Mouse (Mus musculus): ENCODE data around the gene Katnbl1. TPM values are rescaled to one million over a fixed set of nuclear protein-coding genes. Genes with fewer than 3 reads are reported as not detected.

Gene Katnbl1
- polyA plus RNA-seq (2016; fragmentation: Nextera tagmentation; extraction: Ambion mirVana): 43.5 and 44.2 TPM in 2 replicates

DNA sequence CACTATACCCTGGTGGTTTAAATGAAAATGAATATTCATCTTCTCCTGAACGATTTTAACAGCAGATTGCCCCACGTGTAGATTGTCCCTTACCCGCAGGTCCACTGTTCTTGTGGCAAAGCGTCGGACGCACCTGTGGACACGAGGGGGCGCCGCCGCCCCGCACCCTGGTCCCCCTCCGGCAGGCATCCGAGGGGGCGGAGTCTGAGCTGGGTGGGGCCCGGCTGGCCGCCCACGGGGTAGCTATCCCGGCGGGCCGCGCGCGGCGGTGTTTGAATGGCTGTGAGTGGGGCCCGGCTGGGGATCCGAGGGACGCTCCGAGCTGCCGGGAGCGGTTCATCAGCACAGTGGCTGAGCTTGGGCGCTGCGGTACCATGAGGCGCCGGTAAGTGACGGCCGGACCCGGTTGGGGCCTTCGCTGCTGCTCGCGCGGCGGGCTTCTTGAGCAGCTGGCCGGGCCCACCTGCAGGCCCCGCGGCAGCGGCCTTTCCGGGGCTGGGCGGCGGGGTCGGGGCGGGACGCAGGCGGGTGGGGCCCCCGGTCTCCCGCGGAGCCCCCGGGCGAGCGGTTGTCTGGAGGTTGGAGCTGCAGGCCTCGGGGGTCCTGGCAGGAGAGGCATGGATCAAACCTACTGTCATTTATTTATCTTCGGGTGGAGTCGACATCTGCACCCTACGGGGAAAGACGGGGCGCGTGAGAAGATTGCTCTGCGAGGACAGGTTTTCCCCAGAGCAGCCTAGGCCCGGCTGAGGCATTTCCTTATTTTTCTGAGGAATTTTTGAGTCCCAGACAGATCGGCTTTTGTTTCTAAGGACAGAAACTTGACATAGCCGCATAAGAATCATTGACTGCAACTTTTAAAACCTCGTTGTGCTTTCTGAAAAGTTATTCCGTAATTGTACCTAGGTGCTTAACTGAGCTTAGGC, at the start of gene Katnbl1:
Gene Katnbl1, plus strand, starts transcription at position 239 of the 926 bp plus-strand sequence.
- H3K27me3 ChIP-seq: 0 out of 2 replicates have a peak, but pooled peaks cover 3% of the 10 kb centered on the region
- whole genome bisulfite sequencing: under 1% methylated on average over 72 of the region's 72 CpGs
- peak; percentile 100 for ATAC-seq (ENCODE audit: low FRiP score, low read depth)
- peak within 1 kb of the TSS; percentile 61 for H3K4me2 ChIP-seq (replicated peaks)
- no peaks in the 10 kb centered on the region for H3K9me3 ChIP-seq
- peaks cover 11% of the 10 kb centered on the region for H3K4me1 ChIP-seq
- H3K9ac ChIP-seq (replicated peaks): peak within 1 kb of the TSS; percentile 95
- H3K27ac ChIP-seq (replicated peaks): peak within 1 kb of the TSS; percentile 87
- H3K4me3 ChIP-seq: peak within 1 kb of the TSS; percentile 95
- no peaks in the 10 kb centered on the region for H3K36me3 ChIP-seq

DNA sequence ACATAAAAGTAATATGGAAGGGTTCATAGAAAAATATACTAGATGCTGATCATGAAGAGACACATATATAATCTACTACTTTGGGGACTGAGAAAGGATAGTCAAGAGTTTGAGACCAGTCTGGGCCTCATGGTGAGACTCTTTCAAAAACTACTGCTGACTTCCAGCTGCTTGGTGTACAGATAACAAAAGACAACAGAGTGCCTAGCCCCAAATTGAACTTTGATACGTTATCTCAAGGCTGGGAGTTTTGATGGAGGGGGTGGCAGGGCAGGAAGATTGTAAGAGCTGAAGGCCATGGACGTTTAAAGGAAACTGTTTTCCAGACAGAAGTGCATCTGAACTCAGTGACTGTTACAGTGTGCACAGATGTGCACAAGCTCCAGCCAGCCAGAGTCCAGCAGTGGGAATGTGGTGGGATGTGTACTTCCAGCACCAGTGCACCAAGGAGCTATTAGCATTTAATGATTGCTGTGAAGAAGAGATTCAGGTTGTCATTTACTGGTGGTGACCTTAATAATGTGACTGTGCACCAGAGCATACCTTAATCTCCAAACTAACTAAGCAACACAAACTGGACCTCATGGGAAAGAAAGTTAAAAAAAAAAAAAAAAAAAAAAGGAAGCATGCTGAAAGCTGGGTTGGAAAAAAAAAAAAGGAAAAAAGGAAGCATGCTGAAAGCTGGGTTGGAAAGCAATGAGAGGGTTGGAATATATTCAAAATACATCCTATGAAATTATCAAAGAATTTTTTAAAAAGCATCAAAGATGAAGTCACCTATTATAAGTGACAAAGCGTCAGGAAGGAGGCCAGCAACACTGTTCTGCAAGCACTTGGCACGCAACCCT, 46.7 kb upstream of the Katnbl1 start:
- no peak for ATAC-seq (ENCODE audit: low FRiP score, low read depth)
- Histone ChIP-seq H3K36me3 (peaks cover 17% of the 10 kb centered on the region; the same call in 1 of the 2 replicates), H3K9ac (replicated peaks) (no peak overlapping the region), H3K9me3 (no peaks in the 10 kb centered on the region), H3K4me2 (replicated peaks) (no peak overlapping the region), H3K4me1 (no peaks in the 10 kb centered on the region), H3K27me3 (no peaks in the 10 kb centered on the region), H3K27ac (replicated peaks) (no peak overlapping the region), H3K4me3 (no peak overlapping the region)
- 79% methylated on average over 4 of the region's 4 CpGs for WGBS

GRCm38 (mm10) chr2:112337211-112337610, 41.8 kb upstream of the Katnbl1 start:
- WGBS: 96% methylated on average over 6 of the region's 6 CpGs
- Histone ChIP-seq H3K4me3 (no peak overlapping the region), H3K9me3 (no peaks in the 10 kb centered on the region), H3K9ac (replicated peaks) (no peak overlapping the region), H3K4me1 (no peaks in the 10 kb centered on the region), H3K36me3 (peaks cover 40% of the 10 kb centered on the region), H3K27me3 (no peaks in the 10 kb centered on the region), H3K4me2 (replicated peaks) (no peak overlapping the region), H3K27ac (replicated peaks) (no peak overlapping the region)
- ATAC-seq (ENCODE audit: low FRiP score, low read depth): no peak

- no peak overlapping the region for H3K27ac ChIP-seq (replicated peaks)
- WGBS: 88% methylated on average over 2 of the region's 2 CpGs
- ATAC-seq (ENCODE audit: low FRiP score, low read depth): no peak
Observed at GRCm38 (mm10) chr2:112339736-112340135, 39.3 kb upstream of the Katnbl1 start.

GRCm38 (mm10) chr2:112341117-112341516, 37.9 kb upstream of the Katnbl1 start:
- Histone ChIP-seq H3K27ac (replicated peaks) (no peak overlapping the region), H3K9me3 (no peaks in the 10 kb centered on the region), H3K36me3 (peaks cover 28% of the 10 kb centered on the region), H3K4me1 (no peaks in the 10 kb centered on the region), H3K9ac (replicated peaks) (no peak overlapping the region), H3K4me2 (replicated peaks) (no peak overlapping the region), H3K4me3 (no peak overlapping the region), H3K27me3 (no peaks in the 10 kb centered on the region)
- ATAC-seq (ENCODE audit: low FRiP score, low read depth): no peak
- 73% methylated on average over 3 of the region's 3 CpGs for WGBS

More at GRCm38 (mm10) chr2:112339736-112340135, 39.3 kb upstream of the Katnbl1 start:
- no peak overlapping the region for H3K4me3 ChIP-seq
- no peak overlapping the region for H3K9ac ChIP-seq (replicated peaks)
- H3K4me1 ChIP-seq: no peaks in the 10 kb centered on the region
- peaks cover 32% of the 10 kb centered on the region for H3K36me3 ChIP-seq
- H3K9me3 ChIP-seq: no peaks in the 10 kb centered on the region
- no peak overlapping the region for H3K4me2 ChIP-seq (replicated peaks)
- H3K27me3 ChIP-seq: no peaks in the 10 kb centered on the region

GRCm38 (mm10) chr2:112348246-112348645, 30.8 kb upstream of the Katnbl1 start:
- Histone ChIP-seq H3K9me3 (no peaks in the 10 kb centered on the region), H3K36me3 (peaks cover 27% of the 10 kb centered on the region), H3K9ac (replicated peaks) (no peak overlapping the region), H3K4me3 (no peak overlapping the region), H3K27ac (replicated peaks) (no peak overlapping the region), H3K27me3 (no peaks in the 10 kb centered on the region), H3K4me2 (replicated peaks) (no peak overlapping the region), H3K4me1 (no peaks in the 10 kb centered on the region)
- WGBS: 86% methylated on average over 3 of the region's 3 CpGs
- ATAC-seq (ENCODE audit: low FRiP score, low read depth): no peak

DNA sequence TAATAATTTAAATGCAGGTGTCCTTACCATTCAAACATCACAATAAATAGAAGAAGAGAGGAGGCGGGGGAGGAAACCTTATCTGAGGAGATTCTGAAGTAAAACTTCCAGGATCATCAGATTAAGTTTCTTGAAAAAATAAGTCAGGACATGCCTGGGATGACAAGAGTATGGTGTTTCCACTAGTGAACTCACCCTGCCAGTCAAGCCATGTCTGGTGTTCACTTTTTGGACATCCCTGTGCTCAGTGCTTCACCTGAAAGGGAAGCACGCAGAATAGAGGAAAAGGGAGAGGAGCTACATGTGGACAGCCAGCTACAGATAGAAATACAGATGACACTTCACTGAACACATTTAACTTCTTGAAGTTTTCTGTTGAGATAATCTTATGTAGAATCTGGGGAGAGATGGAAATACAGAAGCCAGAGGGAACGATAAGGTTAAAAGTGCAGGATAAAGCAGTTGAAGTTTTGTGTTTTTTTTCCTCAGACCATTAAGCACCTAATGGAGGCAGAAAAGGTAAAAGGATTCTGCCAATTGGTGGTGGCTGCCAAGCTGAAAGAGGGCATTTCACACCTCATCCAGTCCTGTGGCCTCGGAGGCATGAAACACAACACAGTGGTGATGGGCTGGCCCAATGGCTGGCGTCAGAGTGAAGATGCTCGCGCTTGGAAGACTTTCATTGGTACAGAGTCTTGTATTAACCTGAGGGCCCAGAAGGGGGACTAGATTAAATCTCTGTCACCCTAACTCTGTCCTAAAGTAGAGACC, 25.1 kb upstream of the Katnbl1 start:
- H3K9ac ChIP-seq (replicated peaks): no peak overlapping the region
- no peaks in the 10 kb centered on the region for H3K27me3 ChIP-seq
- no peaks in the 10 kb centered on the region for H3K9me3 ChIP-seq
- H3K36me3 ChIP-seq: peaks cover 52% of the 10 kb centered on the region
- ATAC-seq (ENCODE audit: low FRiP score, low read depth): no peak
- no peak overlapping the region for H3K4me2 ChIP-seq (replicated peaks)
- H3K4me3 ChIP-seq: no peak overlapping the region
- H3K4me1 ChIP-seq: no peaks in the 10 kb centered on the region
- no peak overlapping the region for H3K27ac ChIP-seq (replicated peaks)
- WGBS: 92% methylated on average over 7 of the region's 7 CpGs

- H3K36me3 ChIP-seq: peaks cover 82% of the 10 kb centered on the region
- H3K9me3 ChIP-seq: no peaks in the 10 kb centered on the region
- H3K4me3 ChIP-seq: no peak overlapping the region
- ATAC-seq (ENCODE audit: low FRiP score, low read depth): no peak
- H3K27ac ChIP-seq (replicated peaks): no peak overlapping the region
- no peak overlapping the region for H3K9ac ChIP-seq (replicated peaks)
- 89% methylated on average over 2 of the region's 2 CpGs for WGBS
- H3K4me2 ChIP-seq (replicated peaks): no peak overlapping the region
- H3K4me1 ChIP-seq: no peaks in the 10 kb centered on the region
- H3K27me3 ChIP-seq: no peaks in the 10 kb centered on the region
Observed at GRCm38 (mm10) chr2:112359611-112360010, 19.4 kb upstream of the Katnbl1 start.

DNA sequence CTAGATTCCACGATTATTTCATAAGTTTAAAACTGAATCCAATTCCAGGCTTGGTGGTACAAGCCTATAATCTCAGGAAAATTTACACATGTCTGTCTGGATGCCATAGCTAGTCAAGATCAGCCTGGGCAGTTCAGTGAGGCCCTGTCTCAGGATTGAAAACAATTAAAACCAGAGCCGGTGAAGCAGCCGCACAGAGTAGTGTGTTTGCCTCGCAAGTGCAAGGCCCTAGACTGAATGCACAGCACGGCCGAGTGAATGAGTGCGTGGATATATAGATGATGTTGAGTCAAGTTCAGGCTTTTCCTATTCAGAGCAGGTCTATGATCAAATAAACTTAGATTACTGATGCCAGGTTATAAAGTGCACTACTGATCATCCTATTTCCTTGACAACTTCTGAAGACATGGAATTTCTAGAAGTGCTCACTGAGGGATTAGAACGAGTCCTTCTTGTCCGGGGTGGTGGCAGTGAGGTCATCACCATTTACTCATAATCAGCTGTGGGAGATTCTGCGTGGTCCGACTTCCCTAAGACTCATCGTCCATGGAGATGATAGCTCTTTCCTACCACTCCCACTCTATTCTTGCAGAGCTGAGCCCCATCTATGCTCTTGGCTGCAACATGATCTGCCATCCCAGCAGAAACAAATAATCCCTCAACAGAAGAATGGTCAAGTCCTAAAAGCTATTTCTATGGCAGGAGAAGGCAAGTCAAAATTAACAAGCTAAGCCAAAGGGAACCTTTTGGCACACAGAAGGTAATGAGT, 18.8 kb upstream of the Katnbl1 start:
- Histone ChIP-seq H3K27me3 (no peaks in the 10 kb centered on the region), H3K27ac (replicated peaks) (no peak overlapping the region), H3K4me2 (replicated peaks) (no peak overlapping the region), H3K4me1 (no peaks in the 10 kb centered on the region), H3K4me3 (no peak overlapping the region), H3K36me3 (peaks cover 82% of the 10 kb centered on the region), H3K9me3 (no peaks in the 10 kb centered on the region), H3K9ac (replicated peaks) (no peak overlapping the region)
- no peak; the same call in 1 of the 2 replicates for ATAC-seq (ENCODE audit: low FRiP score, low read depth)
- WGBS: 94% methylated on average over 12 of the region's 12 CpGs

GRCm38 (mm10) chr2:112360781-112361169, 18.2 kb upstream of the Katnbl1 start:
- Histone ChIP-seq H3K4me1 (no peaks in the 10 kb centered on the region), H3K9me3 (no peaks in the 10 kb centered on the region), H3K36me3 (peaks cover 78% of the 10 kb centered on the region), H3K27me3 (no peaks in the 10 kb centered on the region), H3K4me3 (no peak overlapping the region), H3K4me2 (replicated peaks) (no peak overlapping the region), H3K9ac (replicated peaks) (no peak overlapping the region), H3K27ac (replicated peaks) (no peak overlapping the region)
- no peak for ATAC-seq (ENCODE audit: low FRiP score, low read depth)
- WGBS: 89% methylated on average over 2 of the region's 2 CpGs

DNA sequence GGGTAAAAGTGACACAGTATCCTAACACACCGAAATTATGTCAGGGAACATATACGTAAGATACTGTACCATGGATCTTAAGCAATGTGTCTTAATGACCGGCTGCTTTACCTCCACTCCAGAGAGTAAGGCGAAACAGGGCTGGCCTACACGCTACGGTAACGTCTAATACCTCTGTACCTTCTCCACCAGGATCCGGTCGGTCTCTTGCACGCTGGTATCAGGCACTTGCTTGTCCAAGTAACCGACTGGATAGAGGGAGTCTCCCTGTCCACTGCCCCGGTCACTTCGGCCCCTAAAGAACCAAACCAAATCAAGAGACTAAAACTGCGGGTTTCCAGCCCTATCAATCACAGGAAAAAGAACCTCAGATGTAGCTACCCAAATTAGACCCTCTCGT, 11.8 kb upstream of the Katnbl1 start:
- peak; percentile 36; the same call in 1 of the 2 replicates for ATAC-seq (ENCODE audit: low FRiP score, low read depth)
- peak overlapping the region; percentile 82 for H3K4me2 ChIP-seq (replicated peaks)
- H3K9me3 ChIP-seq: no peaks in the 10 kb centered on the region
- H3K4me1 ChIP-seq: peaks cover 13% of the 10 kb centered on the region
- 23% methylated on average over 15 of the region's 15 CpGs for WGBS
- H3K9ac ChIP-seq (replicated peaks): peak overlapping the region; percentile 75
- no peaks in the 10 kb centered on the region for H3K27me3 ChIP-seq
- peak overlapping the region; percentile 70 for H3K4me3 ChIP-seq
- H3K27ac ChIP-seq (replicated peaks): no peak overlapping the region
- peaks cover 25% of the 10 kb centered on the region for H3K36me3 ChIP-seq

Data from midbrain, embryonic 12.5 days (tissue).